Mouse (Mus musculus) adrenal gland, postnatal 36 days (tissue): ENCODE data around the gene Rif1. TPM values are rescaled to one million over a fixed set of nuclear protein-coding genes. Genes with fewer than 3 reads are reported as not detected.
A peak's percentile ranks its signal among the peaks of the same experiment; 100 is the strongest.

ENCODE experiments used
- DNase-seq, 2 experiments: peaks; one replicate each; pipeline ENCODE4 v3.0.0; 2021; ENCODE audit warnings: mixed read lengths in 1 of 2
- long read RNA-seq, 2 experiments: library from polyadenylated mRNA; stranded (forward); transcript quantifications; one replicate each; pipeline ENCODE4 v2.0.0; 2021; ENCODE audit warnings: borderline sequencing depth in 2 of 2
- total RNA-seq, 2 experiments: library from RNA; stranded (reverse); gene quantifications; 2 replicates each; pipeline ENCODE4 v1.2.3; 2021

Gene Rif1
- total RNA-seq, result 10 to 100 TPM; 30.6 to 48.9 TPM
- long read RNA-seq, experiment 1, partial matches to known transcripts, result 4 of 14 reads
- long read RNA-seq, experiment 1, other reads (novel, unspliced or antisense), result 10 of 14 reads
- long read RNA-seq, experiment 2, partial matches to known transcripts, result 0 of 1 reads
- long read RNA-seq, experiment 2, other reads (novel, unspliced or antisense), result 1 of 1 reads

DNA sequence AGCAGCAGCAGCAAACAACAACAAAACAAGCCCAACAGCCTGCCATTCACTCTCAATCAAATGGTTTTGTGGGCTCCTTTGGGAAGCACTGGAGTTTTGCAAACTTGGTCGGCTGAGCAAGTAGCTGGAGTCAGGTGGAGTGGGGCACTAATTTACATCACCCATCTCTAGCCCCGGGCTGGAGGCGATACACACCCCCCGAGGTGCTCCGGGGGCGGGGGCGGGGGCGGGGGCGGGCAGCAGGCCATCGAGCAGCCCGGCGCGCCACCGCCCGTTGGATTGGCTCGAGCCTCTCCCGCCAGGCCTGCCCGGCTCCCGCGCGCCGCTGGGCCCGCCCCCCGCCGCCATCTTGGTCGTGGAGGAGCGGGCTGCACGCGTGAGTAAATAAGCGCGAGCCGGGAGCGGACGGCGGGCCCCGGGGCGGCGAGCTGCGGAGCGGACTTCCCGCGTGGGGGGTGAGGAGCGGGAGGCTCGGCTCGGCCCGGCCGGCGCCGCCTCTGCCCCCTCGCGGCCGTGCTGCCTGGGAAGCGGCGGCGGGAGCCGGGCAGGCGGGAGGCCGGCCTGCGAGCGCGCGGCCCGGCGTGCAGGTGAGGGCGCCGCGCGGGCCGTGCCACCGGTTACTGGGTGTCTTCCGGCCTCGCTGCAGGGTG lies at the start of gene Rif1:
Gene Rif1 (plus strand): TSS at position 342 of the 650 bp plus-strand sequence.
- DNase-seq, result peak; percentile 93 to 97

DNA sequence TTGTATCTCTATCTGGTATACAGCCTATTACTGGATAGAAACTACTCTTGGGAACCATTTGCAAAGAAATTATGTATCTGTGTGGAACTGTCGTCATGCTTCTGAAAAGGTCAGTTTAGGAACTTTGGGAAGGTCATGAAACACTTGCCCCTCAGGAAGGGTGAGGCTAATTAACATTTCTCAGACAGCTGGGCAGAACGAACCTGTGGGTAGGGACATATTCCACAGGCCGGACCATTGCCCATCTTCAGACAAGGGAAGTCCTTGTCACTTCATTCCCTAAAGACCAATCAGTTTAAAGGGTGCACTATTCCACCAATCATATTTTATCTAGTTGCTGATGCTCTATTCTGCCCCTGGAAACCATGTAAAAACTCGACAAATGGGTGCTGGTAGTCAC lies 45.6 kb upstream of the Rif1 start:
- DNase-seq, result no peak

DNA sequence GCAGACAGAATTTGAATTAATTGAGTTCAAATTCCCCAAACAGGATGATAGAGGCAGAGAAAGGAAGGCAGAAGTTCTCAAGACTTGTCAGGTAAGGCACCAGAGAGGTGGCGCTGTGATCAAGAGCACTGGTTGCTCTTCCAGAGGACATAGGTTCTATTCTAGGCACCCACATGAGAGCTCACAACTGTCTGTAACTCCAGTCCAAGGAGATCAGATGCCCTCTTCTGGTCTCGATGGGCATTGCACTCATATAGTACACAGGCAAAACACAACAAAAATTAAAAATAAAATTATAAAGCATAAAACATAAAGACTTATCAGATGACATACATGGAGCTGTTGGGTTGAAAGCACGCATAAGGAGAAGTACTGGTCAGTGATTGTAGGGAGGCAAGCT lies 43.2 kb upstream of the Rif1 start:
- DNase-seq, result no peak

DNA sequence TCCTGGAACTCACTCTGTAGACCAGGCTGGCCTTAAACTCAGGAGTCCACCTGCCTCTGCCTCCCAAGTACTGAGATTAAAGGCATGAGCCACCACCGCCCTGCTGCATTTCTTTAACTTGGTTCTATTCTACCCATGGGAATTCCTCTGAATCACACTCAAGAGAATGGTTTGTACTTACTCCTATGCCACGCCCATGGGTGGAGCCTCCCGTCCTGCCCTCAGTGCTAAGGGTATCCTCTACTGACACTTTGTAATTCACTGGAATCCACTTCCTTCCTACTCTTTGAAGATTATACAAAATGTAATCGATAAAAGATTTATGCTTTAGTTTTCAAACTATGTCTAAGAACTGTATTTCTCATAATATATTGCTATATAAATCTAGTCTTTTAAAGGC lies 41.1 kb upstream of the Rif1 start:
- peak in 1 of 2 experiments; percentile 37 for DNase-seq

DNA sequence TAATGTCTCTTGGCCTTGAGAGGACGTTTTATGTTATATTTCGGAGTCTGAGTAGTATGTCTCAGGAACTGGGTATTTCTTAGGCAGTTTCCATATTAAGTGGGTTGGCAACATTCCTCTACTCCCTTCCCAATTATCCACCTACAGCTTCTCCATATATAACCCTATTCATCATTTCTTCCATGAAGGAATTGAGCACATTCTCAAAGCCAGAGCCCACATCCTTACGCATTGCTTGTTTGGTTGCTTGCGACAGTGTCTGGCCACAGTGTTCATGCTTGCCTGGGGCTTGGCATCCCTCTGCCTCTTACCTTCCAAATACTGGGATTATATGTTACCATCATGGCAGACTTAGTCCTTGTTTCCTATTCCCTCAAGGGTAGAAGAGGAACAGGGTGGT lies 38.0 kb upstream of the Rif1 start:
- no peak for DNase-seq

DNA sequence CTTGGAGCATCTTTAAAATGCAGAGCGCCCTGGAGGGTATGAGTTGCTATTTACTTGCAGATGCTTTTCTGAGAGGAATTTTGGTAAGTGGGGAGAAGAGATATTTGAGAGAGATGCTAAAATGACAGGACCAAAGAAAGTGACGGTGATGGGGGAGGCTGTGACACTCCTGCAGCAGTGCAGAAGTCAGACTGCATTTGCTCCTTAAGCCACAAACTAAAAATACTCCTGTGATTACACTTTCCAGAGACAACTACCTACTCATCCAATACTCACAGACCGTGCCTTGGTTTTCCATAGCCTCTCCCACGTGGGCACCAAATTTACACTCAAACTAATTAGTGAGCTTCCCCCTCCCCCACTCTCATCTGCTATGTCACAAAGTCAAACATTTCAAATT lies 37.5 kb upstream of the Rif1 start:
- no peak for DNase-seq

DNA sequence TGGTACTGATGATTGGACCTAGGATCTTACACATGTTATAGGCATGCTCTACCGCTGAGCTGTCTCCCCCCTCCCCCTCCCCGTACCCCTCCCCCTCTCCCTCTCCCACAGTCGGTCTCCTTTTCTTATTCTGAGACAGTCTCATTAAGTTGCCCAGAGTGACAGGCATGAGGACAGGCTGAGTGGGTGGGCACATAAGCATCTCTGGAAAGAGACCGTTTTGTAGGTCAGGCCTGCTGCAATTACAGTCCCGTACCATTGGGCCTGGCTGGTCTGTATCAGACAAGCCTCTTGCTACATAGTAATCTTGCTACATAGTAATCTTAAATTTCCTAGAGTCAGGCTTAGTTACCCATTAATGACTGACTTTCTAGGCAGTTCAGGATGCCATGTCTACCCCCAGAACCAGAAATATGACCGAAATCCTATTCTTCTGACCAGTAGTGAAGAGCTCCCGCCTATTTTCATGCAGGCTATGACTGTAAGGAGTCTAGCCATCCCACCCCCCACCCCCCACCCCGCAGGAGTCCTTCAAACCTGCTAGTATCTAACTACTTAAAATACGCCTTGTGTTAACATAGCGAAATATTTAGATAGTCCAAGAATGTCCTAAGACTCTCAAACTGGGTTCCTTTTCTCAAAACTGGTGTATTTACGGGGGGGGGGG lies 35.6 kb upstream of the Rif1 start:
- DNase-seq, result peak in 1 of 2 experiments; percentile 3

DNA sequence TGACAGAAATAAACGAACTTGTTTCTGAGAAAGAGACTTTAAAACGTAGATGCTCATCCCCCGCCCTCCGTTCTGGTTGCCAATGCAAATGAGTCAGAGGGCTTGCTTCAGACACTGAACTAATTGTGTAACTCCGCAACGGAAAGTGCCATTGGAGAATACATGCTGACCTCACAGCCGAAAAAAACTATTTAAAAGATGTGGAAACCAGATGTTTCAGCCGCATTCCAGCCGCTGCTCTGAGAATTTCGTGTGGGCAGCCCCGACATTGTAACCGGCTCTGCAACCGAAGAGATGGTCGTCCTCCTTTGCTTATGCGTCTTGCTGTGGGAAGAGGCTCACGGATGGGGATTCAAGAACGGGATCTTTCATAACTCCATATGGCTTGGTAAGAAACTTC lies 34.8 kb upstream of the Rif1 start, which contains the start of gene Tnfaip6:
Gene Tnfaip6 (plus strand): TSS at position 128 of the 400 bp plus-strand sequence.
- peak; percentile 68 to 74 for DNase-seq

DNA sequence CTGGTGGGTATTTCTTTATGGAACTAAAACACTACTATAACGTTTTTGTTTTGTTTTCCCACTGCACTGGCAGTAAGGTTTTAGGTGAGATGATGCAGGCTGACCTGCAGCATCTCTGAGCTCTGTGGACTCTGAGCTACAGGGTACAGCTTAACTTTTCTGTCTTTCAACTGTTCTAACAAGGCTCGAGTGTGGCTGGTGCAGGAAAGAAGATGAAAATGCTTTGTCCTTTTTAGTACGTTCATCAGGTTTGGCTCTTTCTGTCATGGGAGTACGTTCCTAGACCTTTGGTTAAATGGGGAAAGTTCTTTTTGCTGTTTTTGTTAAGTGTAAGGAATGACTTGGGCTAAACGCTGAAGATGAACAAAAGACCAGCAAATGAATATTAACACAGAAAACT lies 34.1 kb upstream of the Rif1 start:
- DNase-seq, result no peak

DNA sequence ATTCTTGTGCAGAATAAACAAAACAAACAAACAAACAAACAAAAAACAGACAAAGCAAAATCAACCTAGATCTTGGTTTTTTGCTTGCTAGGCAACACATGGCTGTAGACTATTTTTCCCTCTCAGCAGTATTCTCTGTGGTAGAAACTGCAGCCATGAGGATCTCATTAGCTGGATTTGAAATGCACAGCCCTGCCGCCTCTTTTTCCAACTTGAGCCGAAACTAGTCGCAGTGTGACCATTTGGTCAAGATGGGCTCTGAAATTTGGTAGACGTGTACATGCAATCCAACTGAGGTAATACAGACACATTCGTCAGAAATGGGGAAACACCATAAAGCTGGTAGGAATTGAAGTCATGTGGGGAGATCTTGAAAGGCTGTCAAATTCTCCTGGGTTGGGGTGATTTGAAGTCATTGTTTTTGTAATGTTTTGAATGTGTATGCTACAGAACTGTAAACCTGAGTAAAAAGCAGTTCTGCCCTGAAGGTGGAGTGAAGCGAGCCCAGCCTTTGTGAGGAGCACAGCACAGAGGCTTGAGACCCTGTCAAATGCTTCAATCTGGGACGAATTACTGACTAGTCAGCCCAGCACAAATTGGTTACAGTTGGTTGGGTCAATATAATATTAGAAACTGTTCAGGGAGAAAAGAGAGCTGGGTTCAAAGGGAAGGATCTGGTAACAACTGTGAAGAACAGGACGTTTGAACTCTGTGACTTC lies 33.4 kb upstream of the Rif1 start:
- DNase-seq, result no peak

DNA sequence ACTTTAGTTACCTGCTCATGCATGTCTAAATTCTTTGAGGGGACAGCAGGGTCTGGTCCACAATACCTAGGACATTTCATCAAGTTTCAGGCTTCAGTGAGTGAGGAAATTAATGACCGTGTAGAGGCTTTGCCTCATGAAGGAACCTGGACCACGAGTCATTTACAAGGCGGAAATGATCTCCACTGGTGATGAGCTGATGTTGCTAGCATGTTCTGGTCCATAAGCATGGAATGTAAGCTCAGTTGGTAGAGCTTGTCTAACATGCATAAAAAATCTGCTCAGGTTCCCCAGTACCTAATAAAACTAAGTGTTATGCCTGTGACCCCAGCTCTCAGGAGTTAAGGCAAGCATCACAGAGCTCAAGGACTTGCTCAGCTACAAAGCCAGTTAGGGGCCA lies 30.5 kb upstream of the Rif1 start:
- DNase-seq, result no peak

DNA sequence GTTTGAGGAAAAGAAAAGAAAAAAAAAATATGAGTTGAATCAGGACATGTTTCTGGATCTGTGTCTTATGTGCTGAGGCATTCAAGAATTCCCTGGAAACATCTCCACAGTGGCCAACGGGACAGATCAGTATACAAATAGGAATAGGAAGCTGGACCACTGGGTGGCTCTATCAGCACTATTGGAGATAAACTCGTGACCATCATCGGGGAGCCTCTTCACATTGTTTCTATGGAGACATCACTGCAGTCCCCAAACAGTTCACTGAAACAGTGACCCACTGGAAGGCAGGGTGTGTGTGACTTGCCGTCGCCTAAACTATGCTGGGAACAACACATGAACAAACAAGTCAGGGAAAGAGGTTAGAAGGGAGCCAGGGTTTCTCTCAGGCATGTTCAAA lies 29.9 kb upstream of the Rif1 start:
- DNase-seq, result no peak

DNA sequence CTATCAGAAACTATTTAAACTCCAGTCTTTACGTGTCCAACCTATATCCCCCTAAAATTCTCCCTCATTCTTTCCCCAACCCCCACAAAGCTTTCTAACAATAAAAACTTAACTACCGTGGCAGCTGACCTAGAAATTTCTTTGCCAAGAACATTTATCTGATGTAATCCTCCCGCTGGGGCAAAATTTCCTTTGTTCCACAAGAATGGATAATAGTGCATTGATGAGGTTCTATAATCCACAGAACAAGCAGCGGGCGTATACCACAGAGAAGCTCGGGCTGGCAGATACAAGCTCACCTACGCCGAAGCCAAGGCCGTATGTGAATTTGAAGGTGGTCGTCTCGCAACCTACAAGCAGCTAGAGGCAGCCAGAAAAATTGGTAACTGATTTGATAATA lies 29.1 kb upstream of the Rif1 start:
- DNase-seq, result no peak

DNA sequence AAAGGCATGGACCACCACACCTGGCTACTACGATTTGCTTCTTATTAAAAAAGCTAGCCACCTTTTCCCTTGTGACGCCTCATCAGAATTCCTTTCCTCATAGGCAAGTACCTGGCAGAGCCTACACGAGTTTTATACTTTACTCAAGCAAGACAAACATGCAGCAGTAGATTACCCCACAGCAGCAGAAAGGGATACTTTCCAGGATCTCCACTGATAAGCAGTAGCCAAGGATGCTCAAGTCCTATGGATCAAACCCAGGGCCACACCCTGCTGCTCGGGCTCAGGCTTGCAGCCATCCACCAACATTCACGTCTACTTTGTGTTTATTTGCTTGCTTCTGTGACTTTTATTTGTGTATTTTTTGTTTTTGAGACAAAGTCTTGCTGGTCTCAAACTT lies 26.6 kb upstream of the Rif1 start:
- no peak for DNase-seq

DNA sequence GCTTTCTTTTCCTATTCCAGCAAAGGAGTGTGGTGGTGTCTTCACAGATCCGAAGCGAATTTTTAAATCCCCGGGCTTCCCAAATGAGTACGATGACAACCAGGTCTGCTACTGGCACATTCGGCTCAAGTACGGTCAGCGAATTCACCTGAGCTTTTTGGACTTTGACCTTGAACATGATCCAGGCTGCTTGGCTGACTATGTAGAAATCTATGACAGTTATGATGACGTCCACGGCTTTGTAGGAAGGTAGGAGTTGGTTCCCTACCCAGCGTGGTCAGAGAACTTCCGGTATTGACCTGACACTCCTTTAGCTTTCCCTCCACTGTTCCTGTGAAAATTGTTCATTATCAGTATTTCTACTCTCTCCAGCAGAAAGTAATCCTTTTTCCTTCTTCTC lies 21.8 kb upstream of the Rif1 start:
- no peak for DNase-seq

DNA sequence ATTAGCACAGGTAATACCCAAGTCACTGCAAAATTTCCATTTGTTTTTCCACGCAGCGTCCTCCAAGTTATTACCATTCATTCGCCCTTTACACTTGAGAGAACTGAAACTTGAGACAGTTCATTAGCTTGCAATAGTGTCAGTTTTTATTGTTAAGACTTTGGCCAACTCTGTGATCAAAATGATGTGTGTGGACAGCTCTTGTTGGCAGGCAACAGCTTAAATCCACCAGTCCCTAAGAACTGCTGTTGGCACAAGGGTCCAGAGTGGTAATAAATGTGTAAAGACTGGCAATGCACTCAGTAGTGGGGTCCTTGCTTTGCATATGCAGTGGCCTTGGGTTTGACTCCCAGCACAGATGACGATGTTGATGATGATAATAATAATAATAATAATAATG lies 20.3 kb upstream of the Rif1 start:
- no peak for DNase-seq

DNA sequence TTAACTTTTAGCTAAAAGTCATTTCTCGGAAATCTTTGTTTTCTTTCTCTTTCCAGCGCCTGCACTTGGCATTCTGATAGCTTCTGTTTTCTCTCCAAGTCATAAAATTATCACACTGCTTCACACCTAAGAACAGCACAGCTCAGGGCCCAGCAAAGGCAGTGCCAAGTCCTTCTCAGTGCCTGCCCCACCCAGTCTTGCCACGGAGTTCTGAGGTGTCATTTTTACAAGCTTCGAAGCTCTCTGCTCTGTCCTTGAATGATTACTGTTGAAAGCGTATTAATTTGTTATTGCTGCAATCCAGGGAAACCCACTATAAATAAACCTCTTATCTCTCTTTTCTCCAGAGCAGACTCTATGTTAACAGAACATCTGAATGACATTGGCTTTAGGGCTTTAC lies 19.1 kb upstream of the Rif1 start:
- DNase-seq, result no peak

DNA sequence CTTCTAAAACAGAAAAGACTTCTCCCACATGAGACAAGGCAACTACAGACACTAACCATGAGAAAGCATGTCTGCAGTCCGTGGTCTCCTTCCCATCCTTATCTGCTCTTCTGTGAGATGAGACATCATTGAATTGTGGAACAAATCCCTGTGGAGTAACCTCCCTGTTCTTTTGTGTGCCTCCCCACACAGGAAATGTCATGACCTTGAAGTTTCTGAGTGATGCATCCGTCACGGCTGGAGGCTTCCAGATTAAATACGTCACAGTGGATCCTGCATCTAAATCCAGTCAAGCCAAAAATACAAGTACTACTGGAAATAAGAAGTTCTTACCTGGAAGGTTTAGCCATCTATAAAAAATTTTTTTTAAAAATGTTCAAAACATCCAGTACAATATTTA lies 17.0 kb upstream of the Rif1 start:
- peak; percentile 50 to 61 for DNase-seq

DNA sequence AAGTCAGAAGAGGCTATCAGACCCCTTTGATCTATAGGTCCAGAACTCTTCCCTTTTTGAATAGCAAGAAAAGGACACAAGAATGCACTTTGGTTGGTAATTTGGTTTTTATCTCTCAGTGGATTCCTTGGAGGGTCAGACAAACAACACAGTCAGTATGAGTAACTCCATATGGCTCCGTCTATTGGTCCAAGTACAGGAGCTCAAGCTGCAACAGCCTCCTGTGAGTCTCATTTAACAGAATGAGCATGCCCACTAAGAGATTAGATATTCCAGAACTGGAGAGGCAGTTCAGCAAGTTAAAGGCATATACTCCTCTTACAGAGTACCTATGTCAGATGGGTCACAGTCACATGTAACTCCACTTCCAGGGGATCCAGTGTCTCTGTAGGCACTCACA lies 15.5 kb upstream of the Rif1 start:
- no peak for DNase-seq

DNA sequence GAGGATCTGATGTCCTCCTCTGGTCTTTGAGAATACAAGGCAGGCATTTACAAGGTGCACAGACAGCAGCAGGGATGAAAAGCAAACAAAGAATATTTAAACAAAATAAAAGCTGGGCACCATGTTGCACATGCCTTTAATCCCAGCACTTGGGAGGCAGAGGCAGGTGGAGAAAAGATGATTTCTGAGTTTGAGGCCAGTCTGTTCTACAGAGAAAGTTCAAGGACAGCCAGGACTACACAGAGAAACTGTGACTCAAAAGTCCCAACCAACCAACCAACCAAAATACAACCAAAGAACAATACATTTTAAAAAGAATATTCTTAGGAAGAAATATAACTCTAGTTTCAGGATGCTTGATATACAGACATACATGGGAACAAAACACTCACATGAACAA lies 15.0 kb upstream of the Rif1 start:
- DNase-seq, result peak in 1 of 2 experiments; percentile 22

DNA sequence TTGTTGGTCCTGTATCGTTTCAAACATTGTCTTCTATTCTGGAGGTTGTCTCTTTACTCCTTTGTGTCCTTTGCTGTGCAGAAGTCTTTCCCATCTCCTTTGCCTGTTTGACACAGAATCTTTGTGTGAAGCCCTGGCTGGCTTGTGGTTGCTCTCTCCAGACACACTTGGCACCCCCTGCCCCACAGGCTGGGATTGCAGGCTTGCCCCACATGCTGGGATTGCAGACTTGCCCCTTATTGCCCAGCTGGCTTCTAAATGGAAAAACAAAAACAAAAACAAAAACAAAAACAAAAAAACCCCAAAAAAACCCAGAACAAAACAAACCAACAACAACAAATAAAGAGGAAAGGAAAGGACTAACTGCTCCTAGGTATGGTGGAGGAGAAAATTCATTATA lies 4.0 kb upstream of the Rif1 start:
- no peak for DNase-seq

DNA sequence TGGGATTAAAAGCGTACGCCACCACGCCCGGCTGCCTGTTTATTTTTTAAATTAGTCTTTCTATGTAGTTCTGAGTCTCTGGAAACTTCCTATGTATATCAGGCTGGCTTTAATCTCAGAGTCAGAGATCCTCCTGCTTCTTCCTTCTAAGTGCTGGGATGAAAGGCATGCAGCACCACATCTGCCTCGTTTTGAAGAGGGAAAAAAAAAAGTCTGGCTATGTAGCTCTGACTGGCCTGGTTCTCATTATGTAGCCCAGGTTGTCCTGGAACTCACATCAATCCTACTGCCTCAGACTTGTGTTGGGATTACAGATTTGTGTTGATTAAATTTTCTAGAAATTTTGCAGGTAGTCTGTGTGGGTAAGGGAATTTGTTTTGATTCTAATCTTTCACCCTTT lies 1.8 kb upstream of the Rif1 start:
- no peak for DNase-seq
